Mouse (Mus musculus): ENCODE data around the gene Tbcc. TPM values are rescaled to one million over a fixed set of nuclear protein-coding genes. Genes with fewer than 3 reads are reported as not detected.
A peak's percentile ranks its signal among the peaks of the same experiment; 100 is the strongest.

Tbcc gene
- total and polyA plus RNA-seq, 3 experiments = 7.5 to 20.0 (median 18.6) TPM

DNA sequence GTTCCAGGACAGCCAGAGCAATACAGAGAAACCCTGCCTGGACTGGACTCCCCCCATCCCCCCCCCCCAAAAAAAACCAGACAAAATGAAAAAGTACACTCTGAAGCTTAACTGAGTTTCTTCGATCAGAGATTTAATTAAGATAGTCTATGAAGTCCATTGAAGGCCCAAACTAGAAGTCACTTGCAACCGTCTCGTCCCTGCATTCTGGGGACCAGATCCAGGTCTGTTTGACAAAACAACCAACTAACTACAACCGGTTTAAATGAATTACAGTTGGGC is 34.4 kb upstream of the Tbcc start:
- Histone ChIP-seq H3K36me3 (replicated peaks) (peaks cover 28% of the 10 kb centered on the region), H3K9me3 (replicated peaks) (no peaks in the 10 kb centered on the region), H3K4me3 (ENCODE audit: low read depth, low read length) (peak overlapping the region; percentile 84), H3K4me1 (ENCODE audit: insufficient read depth, low read depth, low read length) (peaks cover 37% of the 10 kb centered on the region), H3K27me3 (ENCODE audit: insufficient read depth, low read length) (no peaks in the 10 kb centered on the region)
- TF ChIP-seq TAL1 (conservative IDR thresholded peaks at IDR 0.05; ENCODE audit: low read depth, low read length) (no peak), GATA1 (IDR thresholded peaks at IDR 0.05; ENCODE audit: borderline replicate concordance, low read length) (no peak), POLR2AphosphoS5 (IDR thresholded peaks at IDR 0.05; ENCODE audit: insufficient replicate concordance, low read depth, low read length) (no peak), CTCF (IDR thresholded peaks at IDR 0.05; ENCODE audit: low read depth, low read length) (no peak), GATA2 (IDR thresholded peaks at IDR 0.05; ENCODE audit: borderline replicate concordance, low read depth, low read length) (no peak)
- DNase-seq (ENCODE audit: low spot score) = no peak
- ATAC-seq (ENCODE audit: extremely low read depth, insufficient number of reproducible peaks, low FRiP score, poor library complexity, severe bottlenecking) = no peak

GRCm38 (mm10) chr17:46856471-46857360 is 33.8 kb upstream of the Tbcc start:
- H3K27me3 ChIP-seq (ENCODE audit: insufficient read depth, low read length) = no peaks in the 10 kb centered on the region
- TF ChIP-seq POLR2AphosphoS5 (IDR thresholded peaks at IDR 0.05; ENCODE audit: insufficient replicate concordance, low read depth, low read length) (no peak), GATA1 (IDR thresholded peaks at IDR 0.05; ENCODE audit: borderline replicate concordance, low read length) (no peak), GATA2 (IDR thresholded peaks at IDR 0.05; ENCODE audit: borderline replicate concordance, low read depth, low read length) (no peak), CTCF (IDR thresholded peaks at IDR 0.05; ENCODE audit: low read depth, low read length) (no peak), TAL1 (conservative IDR thresholded peaks at IDR 0.05; ENCODE audit: low read depth, low read length) (no peak)
- peaks cover 23% of the 10 kb centered on the region for H3K36me3 ChIP-seq (replicated peaks)
- DNase-seq (ENCODE audit: low spot score) (peak; percentile 79), ATAC-seq (ENCODE audit: extremely low read depth, insufficient number of reproducible peaks, low FRiP score, poor library complexity, severe bottlenecking) (no peak)
- peak overlapping the region; percentile 84 for H3K4me3 ChIP-seq (ENCODE audit: low read depth, low read length)
- peaks cover 37% of the 10 kb centered on the region for H3K4me1 ChIP-seq (ENCODE audit: insufficient read depth, low read depth, low read length)
- H3K9me3 ChIP-seq (replicated peaks) = no peaks in the 10 kb centered on the region

- ATAC-seq (ENCODE audit: extremely low read depth, insufficient number of reproducible peaks, low FRiP score, poor library complexity, severe bottlenecking) = peak; percentile 22; the same call in 1 of the 2 replicates
- TF ChIP-seq GATA2 (IDR thresholded peaks at IDR 0.05; ENCODE audit: borderline replicate concordance, low read depth, low read length) (no peak), GATA1 (IDR thresholded peaks at IDR 0.05; ENCODE audit: borderline replicate concordance, low read length) (no peak), POLR2AphosphoS5 (IDR thresholded peaks at IDR 0.05; ENCODE audit: insufficient replicate concordance, low read depth, low read length) (no peak), TAL1 (conservative IDR thresholded peaks at IDR 0.05; ENCODE audit: low read depth, low read length) (no peak), CTCF (IDR thresholded peaks at IDR 0.05; ENCODE audit: low read depth, low read length) (no peak)
- peak; percentile 65 for DNase-seq (ENCODE audit: low spot score)
These were observed 33.1 kb upstream of the Tbcc start for GRCm38 (mm10) chr17:46857361-46857902.

GRCm38 (mm10) chr17:46857903-46858748 is 32.4 kb upstream of the Tbcc start, which contains the start of gene Bicral:
Gene Bicral (minus strand): TSS chr17:46858482.
- Histone ChIP-seq H3K4me3 (ENCODE audit: low read depth, low read length) (peak within 1 kb of the TSS; percentile 84), H3K4me1 (ENCODE audit: insufficient read depth, low read depth, low read length) (peaks cover 28% of the 10 kb centered on the region), H3K27me3 (ENCODE audit: insufficient read depth, low read length) (no peaks in the 10 kb centered on the region), H3K36me3 (replicated peaks) (peaks cover 17% of the 10 kb centered on the region), H3K9me3 (replicated peaks) (no peaks in the 10 kb centered on the region)
- TF ChIP-seq GATA1 (IDR thresholded peaks at IDR 0.05; ENCODE audit: borderline replicate concordance, low read length) (no peak), GATA2 (IDR thresholded peaks at IDR 0.05; ENCODE audit: borderline replicate concordance, low read depth, low read length) (no peak), TAL1 (conservative IDR thresholded peaks at IDR 0.05; ENCODE audit: low read depth, low read length) (no peak), POLR2AphosphoS5 (IDR thresholded peaks at IDR 0.05; ENCODE audit: insufficient replicate concordance, low read depth, low read length) (no peak), CTCF (IDR thresholded peaks at IDR 0.05; ENCODE audit: low read depth, low read length) (no peak)
- ATAC-seq (ENCODE audit: extremely low read depth, insufficient number of reproducible peaks, low FRiP score, poor library complexity, severe bottlenecking) (0 out of 2 replicates have a peak, but pooled peaks have one; percentile 5), DNase-seq (ENCODE audit: low spot score) (peak; percentile 61)

More at GRCm38 (mm10) chr17:46857361-46857902, 33.1 kb upstream of the Tbcc start:
- H3K4me1 ChIP-seq (ENCODE audit: insufficient read depth, low read depth, low read length) = peaks cover 34% of the 10 kb centered on the region
- H3K4me3 ChIP-seq (ENCODE audit: low read depth, low read length) = peak overlapping the region; percentile 84
- H3K9me3 ChIP-seq (replicated peaks) = no peaks in the 10 kb centered on the region
- H3K27me3 ChIP-seq (ENCODE audit: insufficient read depth, low read length) = no peaks in the 10 kb centered on the region
- H3K36me3 ChIP-seq (replicated peaks) = peaks cover 23% of the 10 kb centered on the region

DNA sequence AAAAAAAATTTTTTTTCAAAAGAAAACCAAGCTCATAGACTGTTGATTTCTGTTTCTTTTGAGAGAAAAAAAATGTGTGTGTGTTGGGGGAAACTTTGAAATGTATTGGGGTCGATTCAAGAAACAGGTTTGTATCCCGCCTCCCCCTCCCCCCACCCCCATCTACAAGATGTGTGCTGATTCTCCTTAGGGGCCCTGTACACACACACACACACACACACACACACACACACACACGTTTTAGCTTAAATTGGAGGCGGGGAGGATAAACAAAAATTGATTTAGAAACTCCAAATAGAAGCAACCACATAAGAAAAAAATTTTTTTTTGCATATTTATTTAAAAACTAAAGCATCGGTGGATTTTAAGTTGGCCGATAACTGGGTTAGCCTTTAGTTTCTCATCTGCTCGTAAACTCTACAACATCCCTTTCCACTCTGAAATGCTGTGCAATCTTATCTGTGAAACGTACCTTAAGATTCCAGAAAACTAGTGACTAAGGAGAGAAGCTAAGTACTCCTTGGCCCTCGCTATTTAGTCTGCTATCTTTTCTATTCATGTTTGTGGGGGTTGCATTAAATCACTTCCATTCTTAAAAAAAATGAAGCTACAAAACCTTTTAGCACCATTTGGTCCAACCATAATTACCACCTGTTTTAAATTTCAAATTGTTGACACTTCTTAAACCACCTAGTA is 31.6 kb upstream of the Tbcc start:
- DNase-seq (ENCODE audit: low spot score) (peak; percentile 38), ATAC-seq (ENCODE audit: extremely low read depth, insufficient number of reproducible peaks, low FRiP score, poor library complexity, severe bottlenecking) (no peak)
- Histone ChIP-seq H3K36me3 (replicated peaks) (peaks cover 16% of the 10 kb centered on the region), H3K9me3 (replicated peaks) (no peaks in the 10 kb centered on the region), H3K27me3 (ENCODE audit: insufficient read depth, low read length) (no peaks in the 10 kb centered on the region), H3K4me3 (ENCODE audit: low read depth, low read length) (peak overlapping the region; percentile 84; the same call in 1 of the 2 replicates), H3K4me1 (ENCODE audit: insufficient read depth, low read depth, low read length) (peaks cover 21% of the 10 kb centered on the region)
- no peak for TF ChIP-seq CTCF (IDR thresholded peaks at IDR 0.05; ENCODE audit: low read depth, low read length)
- TF ChIP-seq GATA1 (IDR thresholded peaks at IDR 0.05; ENCODE audit: borderline replicate concordance, low read length) = no peak
- TF ChIP-seq TAL1 (conservative IDR thresholded peaks at IDR 0.05; ENCODE audit: low read depth, low read length) = no peak
- no peak for TF ChIP-seq POLR2AphosphoS5 (IDR thresholded peaks at IDR 0.05; ENCODE audit: insufficient replicate concordance, low read depth, low read length)
- TF ChIP-seq GATA2 (IDR thresholded peaks at IDR 0.05; ENCODE audit: borderline replicate concordance, low read depth, low read length) = no peak
